Mouse (Mus musculus) hindbrain, embryonic 14.5 days (tissue): ENCODE results near the gene Slc25a28. TPM values are rescaled to one million over a fixed set of nuclear protein-coding genes. Genes with fewer than 3 reads are reported as not detected.

ENCODE experiments used
- ATAC-seq: fragments of 200-750 bp; cut with Nextera tagmentation; 2 replicates; pipeline ENCODE4 v1.8.0; 2017; ENCODE audit warnings: moderate number of reproducible peaks, mild to moderate bottlenecking, moderate TSS enrichment, moderate library complexity; ENCODE audit not compliant: low FRiP score
- DNase-seq: peaks from one replicate; pipeline ENCODE4 v3.0.0-alpha.2; 2015; ENCODE audit warnings: low spot score
- H3K27ac ChIP-seq: fragments of 300-500 bp; sonication (generic); 2 replicates; pipeline ENCODE4 v1.5.1; 2014; ENCODE audit warnings: mild to moderate bottlenecking, moderate library complexity
- H3K27me3 ChIP-seq: fragments of 300-500 bp; sonication (generic); 2 replicates; pipeline ENCODE4 v1.6.1; 2014; ENCODE audit warnings: mild to moderate bottlenecking, low read length, mixed read lengths; ENCODE audit not compliant: control insufficient read depth, insufficient read depth
- H3K36me3 ChIP-seq: fragments of 300-500 bp; sonication (generic); replicated peaks from 2 replicates; pipeline ENCODE4 v1.6.1; 2014; ENCODE audit not compliant: control insufficient read depth, insufficient read depth
- H3K4me1 ChIP-seq: fragments of 300-500 bp; sonication (generic); replicated peaks from 2 replicates; pipeline ENCODE4 v1.6.1; 2014; ENCODE audit warnings: antibody characterized with exemption, low read length, mixed read lengths; ENCODE audit not compliant: control insufficient read depth, insufficient read depth
- H3K4me2 ChIP-seq: fragments of 300-500 bp; sonication (generic); replicated peaks from 2 replicates; pipeline ENCODE4 v1.6.1; 2014; ENCODE audit warnings: mild to moderate bottlenecking, moderate library complexity
- H3K4me3 ChIP-seq: fragments of 300-500 bp; sonication (generic); replicated peaks from 2 replicates; pipeline ENCODE4 v1.5.1; 2014; ENCODE audit warnings: mild to moderate bottlenecking, low read length
- H3K9ac ChIP-seq: fragments of 300-500 bp; sonication (generic); 2 replicates; pipeline ENCODE4 v1.6.1; 2014
- H3K9me3 ChIP-seq: fragments of 300-500 bp; sonication (generic); 2 replicates; pipeline ENCODE4 v1.6.1; 2016; ENCODE audit warnings: low read length; ENCODE audit not compliant: control insufficient read depth
- WGBS: fragments of 180-500 bp; shearing (Covaris S2); extraction: QIAGEN DNeasy Blood & Tissue Kit; methylation state at CpG from one replicate; pipeline ENCODE4 v1.1.7; 2014; 5-methylcytosine and 5-hydroxymethylcytosine counted together
- polyA plus RNA-seq: library from polyadenylated mRNA; unstranded; fragments of >200 nt; fragmentation: Nextera tagmentation; extraction: Ambion mirVana; gene quantifications from 2 replicates; pipeline ENCODE4 v1.2.1, GENCODE M21; 2014

The Slc25a28 gene
- polyA plus RNA-seq, 1 experiment from 2014 or later, result 14.2 TPM

- Histone ChIP-seq H3K4me1 (no peaks in the 10 kb centered on the region), H3K36me3 (no peaks in the 10 kb centered on the region), H3K27ac (no peak overlapping the region), H3K9me3 (no peaks in the 10 kb centered on the region), H3K4me2 (no peak overlapping the region), H3K4me3 (no peak overlapping the region), H3K27me3 (peaks cover 53% of the 10 kb centered on the region), H3K9ac (no peak overlapping the region)
- WGBS, result 47% methylated on average over 4 of the region's 4 CpGs
- DNase-seq (no peak), ATAC-seq (no peak)
These were observed 50.8 kb downstream of the Slc25a28 start for GRCm38 (mm10) chr19:43623913-43624312.

GRCm38 (mm10) chr19:43619916-43620479 lies 54.7 kb downstream of the Slc25a28 start:
- Histone ChIP-seq H3K9ac (no peak overlapping the region), H3K27me3 (peaks cover 91% of the 10 kb centered on the region), H3K4me1 (no peaks in the 10 kb centered on the region), H3K27ac (no peak overlapping the region), H3K9me3 (no peaks in the 10 kb centered on the region), H3K4me2 (no peak overlapping the region), H3K4me3 (no peak overlapping the region), H3K36me3 (no peaks in the 10 kb centered on the region)
- ATAC-seq, result no peak
- no peak for DNase-seq
- WGBS, result 8% methylated on average over 18 of the region's 18 CpGs

GRCm38 (mm10) chr19:43618505-43619030 lies 56.1 kb downstream of the Slc25a28 start:
- whole genome bisulfite sequencing, result 7% methylated on average over 5 of the region's 5 CpGs
- no peaks in the 10 kb centered on the region for H3K36me3 ChIP-seq
- H3K9me3 ChIP-seq, result no peaks in the 10 kb centered on the region
- H3K27me3 ChIP-seq, result peaks cover 89% of the 10 kb centered on the region
- H3K4me3 ChIP-seq, result no peak overlapping the region
- H3K4me2 ChIP-seq, result no peak overlapping the region
- ATAC-seq (no peak), DNase-seq (no peak)
- peaks cover 7% of the 10 kb centered on the region; the same call in 1 of the 2 replicates for H3K4me1 ChIP-seq
- no peak overlapping the region for H3K9ac ChIP-seq
- no peak overlapping the region for H3K27ac ChIP-seq

- Histone ChIP-seq H3K36me3 (no peaks in the 10 kb centered on the region), H3K27me3 (peaks cover 89% of the 10 kb centered on the region), H3K4me2 (no peak overlapping the region), H3K4me3 (no peak overlapping the region), H3K27ac (no peak overlapping the region), H3K9me3 (no peaks in the 10 kb centered on the region), H3K9ac (no peak overlapping the region), H3K4me1 (peaks cover 7% of the 10 kb centered on the region; the same call in 1 of the 2 replicates)
- 41% methylated on average over 10 of the region's 10 CpGs for WGBS
- DNase-seq, result no peak
- no peak for ATAC-seq
These were observed 56.8 kb downstream of the Slc25a28 start for GRCm38 (mm10) chr19:43617761-43618349.

GRCm38 (mm10) chr19:43616889-43617288 lies 57.8 kb downstream of the Slc25a28 start:
- H3K27me3 ChIP-seq, result peaks cover 91% of the 10 kb centered on the region
- 2% methylated on average over 12 of the region's 12 CpGs for WGBS
- ATAC-seq (no peak), DNase-seq (no peak)
- H3K36me3 ChIP-seq, result no peaks in the 10 kb centered on the region
- H3K9ac ChIP-seq, result no peak overlapping the region
- H3K4me1 ChIP-seq, result peaks cover 7% of the 10 kb centered on the region; the same call in 1 of the 2 replicates
- H3K9me3 ChIP-seq, result no peaks in the 10 kb centered on the region
- peak overlapping the region; percentile 45 for H3K4me2 ChIP-seq
- 0 out of 2 replicates have a peak overlapping the region, but pooled peaks have one; percentile 15 for H3K4me3 ChIP-seq
- no peak overlapping the region for H3K27ac ChIP-seq

- Histone ChIP-seq H3K27ac (no peak overlapping the region), H3K4me2 (peak overlapping the region; percentile 45), H3K4me1 (peaks cover 7% of the 10 kb centered on the region; the same call in 1 of the 2 replicates), H3K9ac (no peak overlapping the region), H3K36me3 (no peaks in the 10 kb centered on the region), H3K27me3 (peaks cover 91% of the 10 kb centered on the region), H3K4me3 (peak overlapping the region; percentile 15; the same call in 1 of the 2 replicates), H3K9me3 (no peaks in the 10 kb centered on the region)
- DNase-seq (no peak), ATAC-seq (peak; percentile 71)
- WGBS, result under 1% methylated on average over 34 of the region's 35 CpGs
These were observed 58.2 kb downstream of the Slc25a28 start for GRCm38 (mm10) chr19:43616415-43616861.

- H3K4me1 ChIP-seq, result peaks cover 7% of the 10 kb centered on the region; the same call in 1 of the 2 replicates
- WGBS, result under 1% methylated on average over 34 of the region's 34 CpGs
- ATAC-seq (peak; percentile 12; the same call in 1 of the 2 replicates), DNase-seq (no peak)
- H3K4me2 ChIP-seq, result peak overlapping the region; percentile 45
- peak overlapping the region; percentile 15 for H3K4me3 ChIP-seq
- H3K9me3 ChIP-seq, result no peaks in the 10 kb centered on the region
- H3K27ac ChIP-seq, result no peak overlapping the region
- no peak overlapping the region for H3K9ac ChIP-seq
- H3K27me3 ChIP-seq, result peaks cover 91% of the 10 kb centered on the region
- no peaks in the 10 kb centered on the region for H3K36me3 ChIP-seq
These were observed 58.9 kb downstream of the Slc25a28 start for GRCm38 (mm10) chr19:43615571-43616414.

GRCm38 (mm10) chr19:43615074-43615445 lies 59.6 kb downstream of the Slc25a28 start:
- peaks cover 91% of the 10 kb centered on the region for H3K27me3 ChIP-seq
- H3K4me1 ChIP-seq, result peaks cover 7% of the 10 kb centered on the region; the same call in 1 of the 2 replicates
- peak overlapping the region; percentile 42 for H3K4me2 ChIP-seq
- no peaks in the 10 kb centered on the region for H3K36me3 ChIP-seq
- ATAC-seq (no peak; the same call in 1 of the 2 replicates), DNase-seq (no peak)
- no peak overlapping the region for H3K27ac ChIP-seq
- no peak overlapping the region for H3K9ac ChIP-seq
- no peaks in the 10 kb centered on the region for H3K9me3 ChIP-seq
- 1% methylated on average over 19 of the region's 20 CpGs for WGBS
- H3K4me3 ChIP-seq, result peak overlapping the region; percentile 22
